Mouse (Mus musculus) cerebellum, adult 18-20 months (tissue): ENCODE data around the gene Dpp6.

Source experiments
- DNase-seq, 2 experiments: peaks; one replicate each; pipeline ENCODE4 v3.0.0; 2021

Gene Dpp6

DNA sequence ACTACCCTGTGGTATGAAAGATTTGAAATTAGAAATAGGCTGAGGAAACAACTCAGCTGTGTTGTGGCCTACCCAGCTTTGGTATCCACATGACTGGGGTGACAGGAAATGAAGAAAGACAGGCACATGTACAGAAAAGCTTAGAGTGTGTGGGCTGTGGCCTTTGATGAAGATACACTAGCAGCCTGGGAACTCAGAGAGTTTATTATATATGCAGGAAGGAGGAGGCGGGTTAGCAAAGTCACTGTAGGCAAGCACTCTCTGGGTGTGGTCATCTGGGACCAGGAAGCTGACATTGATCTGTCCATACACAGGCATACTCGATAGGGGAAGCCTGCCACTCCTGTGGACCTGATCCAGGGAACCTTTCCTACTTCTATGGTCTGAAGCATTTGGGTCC, 487.1 kb downstream of the Dpp6 start:
- DNase-seq: no peak

- no peak for DNase-seq
Observed at GRCm38 (mm10) chr5:27306497-27307152, 489.6 kb downstream of the Dpp6 start.

DNA sequence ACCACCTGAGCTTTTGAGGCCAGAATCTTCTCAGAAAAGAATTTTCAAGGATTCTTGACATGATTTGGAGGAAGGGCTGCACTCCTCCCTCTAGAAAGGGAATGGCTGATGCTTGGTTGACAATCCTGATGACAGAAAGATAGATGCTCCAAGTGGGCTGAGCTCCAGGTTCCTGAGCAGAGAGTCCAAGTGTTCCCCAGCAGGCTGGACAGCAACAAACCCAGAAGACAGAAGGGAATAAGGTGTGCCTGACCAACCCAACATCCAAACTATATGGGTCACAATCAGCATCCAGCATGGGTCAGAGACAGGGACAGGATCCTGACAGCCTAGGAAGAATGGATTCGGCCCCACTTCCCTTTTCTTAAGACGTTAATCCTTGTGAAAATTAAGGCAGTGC, 493.2 kb downstream of the Dpp6 start:
- DNase-seq: peak; percentile 69 to 78

- no peak for DNase-seq
Observed at GRCm38 (mm10) chr5:27316674-27317073, 499.7 kb downstream of the Dpp6 start.

GRCm38 (mm10) chr5:27317264-27317663, 500.3 kb downstream of the Dpp6 start:
- no peak for DNase-seq

- DNase-seq: peak; percentile 39 to 43
Observed at GRCm38 (mm10) chr5:27317832-27318231, 500.8 kb downstream of the Dpp6 start.

- peak; percentile 35 to 50 for DNase-seq
Observed at GRCm38 (mm10) chr5:27319731-27320130, 502.7 kb downstream of the Dpp6 start.

GRCm38 (mm10) chr5:27322895-27323792, 506.1 kb downstream of the Dpp6 start:
- no peak for DNase-seq

- peak; percentile 51 to 63 for DNase-seq
Observed at GRCm38 (mm10) chr5:27324346-27324928, 507.4 kb downstream of the Dpp6 start.

DNA sequence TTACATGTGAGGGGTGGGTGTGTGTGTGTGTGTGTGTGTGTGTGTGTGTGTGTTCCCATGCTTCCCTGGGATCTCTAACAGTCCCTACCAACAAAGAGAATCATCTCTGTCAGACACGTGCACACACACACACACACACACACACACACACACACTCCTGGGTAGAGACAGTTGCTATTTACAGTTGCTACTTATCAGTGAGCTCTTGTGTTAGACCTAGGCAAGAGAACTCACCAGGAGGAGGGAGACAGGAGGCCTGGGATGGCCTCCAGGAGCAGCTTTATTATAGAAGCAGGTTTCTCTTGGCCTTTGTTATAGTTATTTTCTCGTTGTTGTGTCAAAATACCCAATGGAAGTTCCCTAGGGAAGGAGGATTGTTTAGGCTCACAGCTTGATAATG, 519.7 kb downstream of the Dpp6 start:
- no peak for DNase-seq

- no peak for DNase-seq
Observed at GRCm38 (mm10) chr5:27339196-27340030, 522.4 kb downstream of the Dpp6 start.

- DNase-seq: no peak
Observed at GRCm38 (mm10) chr5:27342276-27342675, 525.3 kb downstream of the Dpp6 start.

DNA sequence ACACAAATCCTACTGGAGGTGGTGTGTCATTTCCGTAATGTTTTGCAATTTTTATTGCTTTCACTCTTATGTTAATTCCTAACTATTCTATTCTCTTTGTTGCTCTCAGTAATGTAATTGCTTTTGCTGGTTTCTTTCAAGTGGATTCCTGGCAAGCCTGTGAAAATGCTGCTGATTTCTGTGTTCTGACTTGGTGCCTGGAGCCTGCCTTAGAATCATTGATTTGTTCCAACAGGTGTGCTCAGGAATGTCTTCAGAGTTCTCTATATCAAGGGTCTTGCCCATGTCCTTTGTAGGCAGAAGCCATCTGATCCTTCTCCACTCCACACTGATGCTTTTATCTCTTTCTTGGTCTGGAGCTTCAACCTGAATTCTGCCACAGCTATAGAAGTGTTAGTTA, 526.6 kb downstream of the Dpp6 start:
- no peak for DNase-seq

DNA sequence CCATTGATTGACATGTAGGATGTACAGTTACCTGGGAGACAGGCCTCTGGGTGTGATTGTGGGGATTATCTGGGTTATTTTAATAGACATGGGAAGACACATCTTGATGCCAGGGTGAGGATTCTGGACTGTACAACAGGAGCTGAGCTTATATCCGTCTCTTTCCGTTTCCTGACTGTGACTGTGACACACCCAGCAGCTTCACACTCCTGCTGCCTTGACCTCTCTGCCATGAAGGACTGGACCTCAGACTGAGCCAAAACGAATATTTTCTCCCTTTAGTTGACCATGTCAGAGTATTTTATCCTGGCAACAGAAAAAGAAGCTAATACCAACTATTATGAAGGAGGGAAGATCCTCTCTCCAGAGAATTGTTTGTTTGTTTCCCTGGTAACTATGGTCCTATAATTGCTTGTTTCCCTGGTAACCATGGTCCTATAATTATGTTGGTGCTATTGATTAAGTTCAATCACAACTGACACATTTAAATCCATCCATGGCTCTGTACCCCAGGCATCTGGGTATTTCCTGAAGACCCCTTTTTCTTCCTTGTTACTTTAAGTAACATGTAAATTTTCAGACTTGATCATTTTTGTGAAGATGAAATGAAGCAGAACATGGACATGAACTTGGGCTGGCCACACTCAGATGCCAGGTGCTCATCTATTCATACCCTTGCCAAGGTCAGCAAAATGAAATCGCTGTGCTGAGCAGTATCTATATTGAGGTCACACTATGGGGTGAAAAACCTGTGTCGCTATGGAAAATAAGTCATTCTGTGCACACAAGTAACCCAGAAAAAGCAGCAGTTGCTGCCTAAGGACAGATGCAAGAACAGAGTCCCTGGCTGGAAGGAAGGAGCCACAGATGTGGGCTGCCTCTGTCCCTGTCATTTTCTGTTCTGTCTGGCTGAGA, 531.4 kb downstream of the Dpp6 start:
- peak; percentile 40 to 59 for DNase-seq

DNA sequence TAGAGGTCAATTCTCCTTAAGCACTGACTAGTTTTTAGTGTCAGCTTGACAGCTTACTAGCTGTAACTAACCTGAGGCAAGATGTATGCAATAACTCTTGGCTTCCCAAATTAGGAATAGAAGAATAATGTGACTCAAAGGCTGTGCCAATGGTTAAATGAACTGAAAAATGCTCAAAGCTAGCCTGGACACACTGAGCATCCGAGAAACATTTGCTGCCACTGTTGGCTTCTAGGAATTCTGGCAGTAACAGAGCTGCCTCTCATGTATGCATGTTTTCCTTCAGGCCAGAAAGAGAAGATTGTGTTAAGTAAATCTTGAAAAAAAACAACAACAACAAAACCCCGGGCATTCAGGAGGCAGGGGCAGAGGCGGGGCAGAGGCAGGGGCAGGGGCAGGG, 540.6 kb downstream of the Dpp6 start:
- peak in 1 of 2 experiments; percentile 41 for DNase-seq

- DNase-seq: no peak
Observed at GRCm38 (mm10) chr5:27365946-27366345, 548.9 kb downstream of the Dpp6 start.

- DNase-seq: no peak
Observed at GRCm38 (mm10) chr5:27370814-27371213, 553.8 kb downstream of the Dpp6 start.

DNA sequence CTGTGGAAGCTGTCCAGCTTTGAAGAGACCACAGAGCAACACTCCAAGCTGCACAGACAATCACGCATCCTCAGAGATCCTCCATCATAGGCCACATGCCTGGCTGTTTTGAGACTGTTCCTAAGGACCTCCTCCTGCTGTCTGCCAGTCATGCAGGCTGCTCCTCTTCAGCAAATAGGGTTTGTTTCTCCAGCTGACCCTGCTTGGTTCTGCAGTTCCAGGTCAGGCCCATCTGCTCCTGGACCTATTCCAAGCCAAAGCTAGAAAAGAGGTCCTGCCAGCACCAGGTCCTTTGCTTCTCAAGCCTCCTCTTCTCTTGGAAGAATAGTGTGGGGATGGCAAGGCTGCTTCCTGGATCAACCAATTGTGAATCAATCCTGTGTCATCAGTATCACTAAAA, 556.9 kb downstream of the Dpp6 start:
- DNase-seq: peak; percentile 71 to 79

DNA sequence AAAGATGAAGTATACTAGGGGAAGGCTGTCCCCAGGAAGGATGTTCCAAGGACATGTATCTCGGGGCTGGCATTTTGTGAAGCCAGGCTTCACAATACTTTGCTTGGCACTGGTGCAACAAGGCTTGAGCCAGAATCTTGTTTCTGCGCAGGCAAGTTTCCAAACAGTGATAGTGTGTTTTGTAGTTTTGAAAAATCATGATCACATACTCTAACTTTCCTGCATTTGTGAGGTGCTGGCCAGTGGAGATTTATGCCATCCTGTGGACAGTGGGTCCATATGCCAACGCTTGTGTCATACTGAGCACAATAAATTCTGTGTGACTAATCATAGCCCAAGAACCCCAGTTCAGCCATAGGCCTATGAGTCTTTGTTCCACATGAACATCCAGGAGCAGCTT, 558.8 kb downstream of the Dpp6 start:
- peak; percentile 67 to 68 for DNase-seq

- peak; percentile 84 to 92 for DNase-seq
Observed at GRCm38 (mm10) chr5:27380656-27381385, 563.8 kb downstream of the Dpp6 start.

DNA sequence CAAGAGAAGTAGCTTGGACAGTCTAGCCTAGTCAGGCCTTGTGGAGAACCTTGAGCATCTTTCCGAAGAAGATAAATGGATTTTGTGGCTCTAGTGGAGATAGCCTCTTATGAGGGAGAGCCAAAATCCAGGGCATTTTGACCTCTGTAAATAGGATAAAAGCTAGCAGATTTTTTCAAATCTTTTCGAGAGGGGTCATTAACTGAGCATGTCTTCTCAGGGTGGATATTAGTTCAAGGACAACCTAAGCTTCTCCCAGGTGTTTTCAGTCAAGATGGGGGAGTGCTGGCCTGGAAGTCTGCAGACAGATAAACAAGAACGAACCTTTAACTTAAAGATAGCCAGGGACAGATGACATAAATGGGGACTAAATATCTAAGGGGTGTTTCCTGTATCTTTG, 581.4 kb downstream of the Dpp6 start:
- DNase-seq: no peak
